Mouse (Mus musculus): Measurements from ENCODE around the gene Cyth3. TPM values are rescaled to one million over a fixed set of nuclear protein-coding genes. Genes with fewer than 3 reads are reported as not detected.

Cyth3 gene
- polyA plus RNA-seq, 1 experiment from 2014 or later = 52.0 TPM

GRCm38 (mm10) chr5:143615353-143615752 is 6.9 kb upstream of the Cyth3 start:
- whole genome bisulfite sequencing = 82% methylated on average over 2 of the region's 2 CpGs
- Histone ChIP-seq H3K9ac (no peak overlapping the region), H3K36me3 (ENCODE audit: insufficient read depth) (no peaks in the 10 kb centered on the region), H3K4me2 (no peak overlapping the region), H3K9me3 (ENCODE audit: low read depth, low read length) (no peaks in the 10 kb centered on the region), H3K4me3 (ENCODE audit: low read depth, low read length) (no peak overlapping the region), H3K27ac (ENCODE audit: low read depth) (no peak overlapping the region), H3K4me1 (ENCODE audit: insufficient read depth) (no peaks in the 10 kb centered on the region), H3K27me3 (ENCODE audit: insufficient read depth, low read length) (no peaks in the 10 kb centered on the region)
- ATAC-seq (ENCODE audit: insufficient read depth) = no peak
- DNase-seq = no peak
- no peak for TF ChIP-seq CTCF (IDR thresholded peaks at IDR 0.05; ENCODE audit: low read depth)

GRCm38 (mm10) chr5:143616116-143616515 is 6.1 kb upstream of the Cyth3 start:
- WGBS = 75% methylated on average over 4 of the region's 4 CpGs
- Histone ChIP-seq H3K27me3 (ENCODE audit: insufficient read depth, low read length) (no peaks in the 10 kb centered on the region), H3K4me1 (ENCODE audit: insufficient read depth) (no peaks in the 10 kb centered on the region), H3K4me3 (ENCODE audit: low read depth, low read length) (no peak overlapping the region), H3K4me2 (no peak overlapping the region), H3K9ac (no peak overlapping the region), H3K9me3 (ENCODE audit: low read depth, low read length) (no peaks in the 10 kb centered on the region), H3K27ac (ENCODE audit: low read depth) (no peak overlapping the region), H3K36me3 (ENCODE audit: insufficient read depth) (no peaks in the 10 kb centered on the region)
- TF ChIP-seq CTCF (IDR thresholded peaks at IDR 0.05; ENCODE audit: low read depth) = no peak
- DNase-seq (no peak), ATAC-seq (ENCODE audit: insufficient read depth) (no peak)

- no peak overlapping the region for H3K4me3 ChIP-seq (ENCODE audit: low read depth, low read length)
- no peak for TF ChIP-seq CTCF (IDR thresholded peaks at IDR 0.05; ENCODE audit: low read depth)
- WGBS = 83% methylated on average over 3 of the region's 3 CpGs
- H3K27me3 ChIP-seq (ENCODE audit: insufficient read depth, low read length) = no peaks in the 10 kb centered on the region
- no peaks in the 10 kb centered on the region for H3K4me1 ChIP-seq (ENCODE audit: insufficient read depth)
- no peak overlapping the region for H3K27ac ChIP-seq (ENCODE audit: low read depth)
- no peaks in the 10 kb centered on the region for H3K36me3 ChIP-seq (ENCODE audit: insufficient read depth)
- ATAC-seq (ENCODE audit: insufficient read depth) (no peak), DNase-seq (no peak)
- H3K9me3 ChIP-seq (ENCODE audit: low read depth, low read length) = no peaks in the 10 kb centered on the region
- H3K4me2 ChIP-seq = no peak overlapping the region
- no peak overlapping the region for H3K9ac ChIP-seq
Measured at GRCm38 (mm10) chr5:143616657-143617329, 5.5 kb upstream of the Cyth3 start.

- 54% methylated on average over 10 of the region's 10 CpGs for WGBS
- no peak for TF ChIP-seq CTCF (IDR thresholded peaks at IDR 0.05; ENCODE audit: low read depth)
- H3K27me3 ChIP-seq (ENCODE audit: insufficient read depth, low read length) = no peaks in the 10 kb centered on the region
- no peak overlapping the region for H3K27ac ChIP-seq (ENCODE audit: low read depth)
- no peak overlapping the region for H3K9ac ChIP-seq
- peaks cover 3% of the 10 kb centered on the region; the same call in 1 of the 2 replicates for H3K4me1 ChIP-seq (ENCODE audit: insufficient read depth)
- H3K36me3 ChIP-seq (ENCODE audit: insufficient read depth) = no peaks in the 10 kb centered on the region
- H3K4me3 ChIP-seq (ENCODE audit: low read depth, low read length) = no peak overlapping the region
- H3K4me2 ChIP-seq = no peak overlapping the region
- ATAC-seq (ENCODE audit: insufficient read depth) = no peak
- H3K9me3 ChIP-seq (ENCODE audit: low read depth, low read length) = no peaks in the 10 kb centered on the region
- no peak for DNase-seq
Measured at GRCm38 (mm10) chr5:143617487-143618209, 4.6 kb upstream of the Cyth3 start.

GRCm38 (mm10) chr5:143618585-143618984 is 3.7 kb upstream of the Cyth3 start:
- ATAC-seq (ENCODE audit: insufficient read depth) = no peak
- 32% methylated on average over 7 of the region's 7 CpGs for WGBS
- H3K9me3 ChIP-seq (ENCODE audit: low read depth, low read length) = no peaks in the 10 kb centered on the region
- DNase-seq = no peak
- no peak overlapping the region for H3K4me2 ChIP-seq
- H3K27me3 ChIP-seq (ENCODE audit: insufficient read depth, low read length) = no peaks in the 10 kb centered on the region
- H3K4me3 ChIP-seq (ENCODE audit: low read depth, low read length) = no peak overlapping the region
- no peak overlapping the region for H3K9ac ChIP-seq
- H3K27ac ChIP-seq (ENCODE audit: low read depth) = no peak overlapping the region
- H3K36me3 ChIP-seq (ENCODE audit: insufficient read depth) = no peaks in the 10 kb centered on the region
- no peak for TF ChIP-seq CTCF (IDR thresholded peaks at IDR 0.05; ENCODE audit: low read depth)
- peaks cover 9% of the 10 kb centered on the region for H3K4me1 ChIP-seq (ENCODE audit: insufficient read depth)

- 0% methylated on average over 1 of the region's 1 CpGs for WGBS
- H3K4me2 ChIP-seq = no peak overlapping the region
- no peak for DNase-seq
- no peak overlapping the region for H3K9ac ChIP-seq
- no peaks in the 10 kb centered on the region for H3K27me3 ChIP-seq (ENCODE audit: insufficient read depth, low read length)
- no peak overlapping the region for H3K27ac ChIP-seq (ENCODE audit: low read depth)
- ATAC-seq (ENCODE audit: insufficient read depth) = no peak
- H3K4me3 ChIP-seq (ENCODE audit: low read depth, low read length) = no peak overlapping the region
- TF ChIP-seq CTCF (IDR thresholded peaks at IDR 0.05; ENCODE audit: low read depth) = no peak
- no peaks in the 10 kb centered on the region for H3K36me3 ChIP-seq (ENCODE audit: insufficient read depth)
- peaks cover 15% of the 10 kb centered on the region for H3K4me1 ChIP-seq (ENCODE audit: insufficient read depth)
- no peaks in the 10 kb centered on the region for H3K9me3 ChIP-seq (ENCODE audit: low read depth, low read length)
Measured at GRCm38 (mm10) chr5:143620196-143620595, 2.1 kb upstream of the Cyth3 start.

GRCm38 (mm10) chr5:143620941-143621340 is 1.3 kb upstream of the Cyth3 start:
- H3K27ac ChIP-seq (ENCODE audit: low read depth) = no peak overlapping the region
- ATAC-seq (ENCODE audit: insufficient read depth) (0 out of 2 replicates have a peak, but pooled peaks have one; percentile 0), DNase-seq (peak; percentile 76)
- H3K4me3 ChIP-seq (ENCODE audit: low read depth, low read length) = no peak overlapping the region
- WGBS = 19% methylated on average over 13 of the region's 13 CpGs
- no peak for TF ChIP-seq CTCF (IDR thresholded peaks at IDR 0.05; ENCODE audit: low read depth)
- peaks cover 16% of the 10 kb centered on the region for H3K4me1 ChIP-seq (ENCODE audit: insufficient read depth)
- peak overlapping the region; percentile 29 for H3K4me2 ChIP-seq
- H3K9ac ChIP-seq = no peak overlapping the region
- H3K9me3 ChIP-seq (ENCODE audit: low read depth, low read length) = no peaks in the 10 kb centered on the region
- no peaks in the 10 kb centered on the region for H3K27me3 ChIP-seq (ENCODE audit: insufficient read depth, low read length)
- no peaks in the 10 kb centered on the region for H3K36me3 ChIP-seq (ENCODE audit: insufficient read depth)
